ENCODE assay signal across 26 mouse cellular contexts in genomic region chr15:3905548-3905947, GRCm38 (mm10).
A peak's percentile ranks its signal among the peaks of the same experiment; 100 is the strongest.
DNase-seq lines count a peak whose midpoint lies in the region; ATAC-seq and TF ChIP-seq lines count a peak whose summit lies in the region.
"Had no signal": no experiment of that assay in that cellular context is flagged by ENCODE, and none has a peak within 500 bp of the region (broad histone marks: within the 10 kb centered on the region; RNA-seq: fewer than 3 reads in every experiment).

No protein-coding gene starts in this region.

- no peak overlapping the region for H3ac ChIP-seq in C2C12 (ENCODE audit: control insufficient read depth, insufficient read length, low read depth)

- H3K27me3 ChIP-seq in heart, embryonic 11.5 days (ENCODE audit: control insufficient read depth, insufficient read depth, low read length), result no peaks in the 10 kb centered on the region
- H3K27me3 ChIP-seq in heart, embryonic 16.5 days (ENCODE audit: control insufficient read depth, insufficient read depth, low read length), result no peaks in the 10 kb centered on the region
- no peaks in the 10 kb centered on the region for H3K27me3 ChIP-seq in heart, adult 2 months (ENCODE audit: control insufficient read depth, insufficient read depth, low read length)
- no peaks in the 10 kb centered on the region for H3K27me3 ChIP-seq in C2C12 (ENCODE audit: control insufficient read depth, insufficient read depth, insufficient read length)
- H3K27me3 ChIP-seq: embryonic facial prominence, embryonic 15.5 days; limb, embryonic 13.5 days; midbrain, embryonic 13.5 days had no signal

- peaks cover 2% of the 10 kb centered on the region; the same call in 1 of the 2 replicates for H3K4me1 ChIP-seq in heart, embryonic 11.5 days (ENCODE audit: control insufficient read depth, insufficient read depth, low read length)
- peaks cover 14% of the 10 kb centered on the region for H3K4me1 ChIP-seq in heart, embryonic 16.5 days (ENCODE audit: control insufficient read depth, insufficient read depth, low read length)
- no peaks in the 10 kb centered on the region for H3K4me1 ChIP-seq in heart, adult 2 months (ENCODE audit: control insufficient read depth, insufficient read depth, low read length)
- H3K4me1 ChIP-seq: embryonic facial prominence, embryonic 10.5 days; embryonic facial prominence, embryonic 15.5 days; hindbrain, embryonic 10.5 days; limb, embryonic 13.5 days; midbrain, embryonic 13.5 days had no signal

- no peaks in the 10 kb centered on the region for H3K36me3 ChIP-seq in heart, embryonic 11.5 days (ENCODE audit: control insufficient read depth, insufficient read depth, low read length)
- H3K36me3 ChIP-seq in heart, embryonic 16.5 days (ENCODE audit: control insufficient read depth, insufficient read depth), result no peaks in the 10 kb centered on the region
- no peaks in the 10 kb centered on the region; the same call in 1 of the 2 replicates for H3K36me3 ChIP-seq in heart, adult 2 months (ENCODE audit: control insufficient read depth, insufficient read depth, low read length)
- no peaks in the 10 kb centered on the region for H3K36me3 ChIP-seq in C2C12 (ENCODE audit: control insufficient read depth, insufficient read depth)
- H3K36me3 ChIP-seq: embryonic facial prominence, embryonic 10.5 days; embryonic facial prominence, embryonic 15.5 days; hindbrain, embryonic 10.5 days; limb, embryonic 13.5 days; midbrain, embryonic 13.5 days had no signal

- H3K79me3 ChIP-seq in C2C12 (ENCODE audit: low read depth), result no peaks in the 10 kb centered on the region

- intact Hi-C loops in heart, adult 2 months (cut with DNase I), result loop anchor here (5.0 to 10.0 kb wide), 3 partner anchors 463 to 701 kb away; no protein-coding TSS in a partner anchor

- H3K4me3 ChIP-seq in heart, embryonic 11.5 days (ENCODE audit: low read depth, low read length), result no peak overlapping the region
- no peak overlapping the region for H3K4me3 ChIP-seq in heart, embryonic 16.5 days (ENCODE audit: low read length)
- no peak overlapping the region for H3K4me3 ChIP-seq in heart, adult 2 months
- H3K4me3 ChIP-seq in C2C12 (ENCODE audit: insufficient read depth, poor library complexity, severe bottlenecking), result no peak overlapping the region
- H3K4me3 ChIP-seq: embryonic facial prominence, embryonic 10.5 days; embryonic facial prominence, embryonic 15.5 days; hindbrain, embryonic 10.5 days; limb, embryonic 13.5 days; midbrain, embryonic 13.5 days had no signal

- no peak for TF ChIP-seq EP300 in heart, adult 2 months (IDR thresholded peaks at IDR 0.05; ENCODE audit: insufficient read depth, low read depth, low read length)

- H3K9ac ChIP-seq in heart, embryonic 11.5 days (ENCODE audit: low read depth, low read length), result no peak overlapping the region
- no peak overlapping the region for H3K9ac ChIP-seq in heart, embryonic 16.5 days (ENCODE audit: low read length)
- no peak overlapping the region for H3K9ac ChIP-seq in heart, adult 2 months (ENCODE audit: low read depth, low read length)
- H3K9ac ChIP-seq: embryonic facial prominence, embryonic 15.5 days; limb, embryonic 13.5 days; midbrain, embryonic 13.5 days had no signal

- H3K79me2 ChIP-seq in heart, adult 2 months (replicated peaks; ENCODE audit: control insufficient read depth, insufficient read depth, low read length), result no peaks in the 10 kb centered on the region
- H3K79me2 ChIP-seq in C2C12 (ENCODE audit: control insufficient read depth, insufficient read depth), result no peaks in the 10 kb centered on the region

- TF ChIP-seq POLR2A in heart, adult 2 months (IDR thresholded peaks at IDR 0.05; ENCODE audit: insufficient read depth, low read depth, low read length), result no peak

- peak; percentile 67; the same call in 1 of the 2 replicates for ATAC-seq in heart, embryonic 11.5 days (replicated peaks; ENCODE audit: insufficient number of reproducible peaks, low FRiP score, low TSS enrichment)
- ATAC-seq in heart, embryonic 16.5 days (replicated peaks; ENCODE audit: extremely low read depth, insufficient read depth, low FRiP score), result peak; percentile 58
- ATAC-seq in megakaryocyte progenitor cell, adult 5-6 weeks (replicated peaks; ENCODE audit: poor library complexity), result no peak
- ATAC-seq: forebrain, embryonic 14.5 days; hindbrain, embryonic 16.5 days; midbrain, embryonic 13.5 days had no signal

- 10% methylated on average over 2 of the region's 2 CpGs for WGBS in heart, embryonic 11.5 days (ENCODE audit: insufficient replicate concordance)
- WGBS in heart, embryonic 16.5 days, result 14% methylated on average over 2 of the region's 2 CpGs
- 15% methylated on average over 2 of the region's 2 CpGs for WGBS in heart, adult 2 months

- peak overlapping the region; percentile 36 for H3K27ac ChIP-seq in heart, embryonic 11.5 days (ENCODE audit: low read depth, low read length)
- H3K27ac ChIP-seq in heart, embryonic 16.5 days (ENCODE audit: low read length), result peak overlapping the region; percentile 12; the same call in 1 of the 2 replicates
- H3K27ac ChIP-seq in heart, adult 2 months, result no peak overlapping the region
- H3K27ac ChIP-seq: embryonic facial prominence, embryonic 10.5 days; embryonic facial prominence, embryonic 15.5 days; hindbrain, embryonic 10.5 days; limb, embryonic 13.5 days; midbrain, embryonic 13.5 days had no signal

- no peaks in the 10 kb centered on the region; the same call in 1 of the 2 replicates for H3K9me3 ChIP-seq in heart, embryonic 11.5 days (replicated peaks; ENCODE audit: control insufficient read depth, low read length)
- no peaks in the 10 kb centered on the region for H3K9me3 ChIP-seq in heart, embryonic 16.5 days (replicated peaks; ENCODE audit: control insufficient read depth, low read length)
- H3K9me3 ChIP-seq: embryonic facial prominence, embryonic 10.5 days; embryonic facial prominence, embryonic 15.5 days; hindbrain, embryonic 10.5 days; limb, embryonic 13.5 days; midbrain, embryonic 13.5 days had no signal

- no peak for DNase-seq in heart, adult 11 months
- no peak for DNase-seq in heart, adult 2 months
- DNase-seq in fibroblast of lung, adult 2 months (ENCODE audit: low read depth), result peak; percentile 30
- DNase-seq in right cerebral cortex, adult 18-20 months, result no peak
- DNase-seq: adrenal gland, postnatal 10 days; cerebellum, adult 8-10 months; cerebellum, postnatal 25 days; gastrocnemius, postnatal 25 days; kidney, adult 18-20 months; kidney, postnatal 4 days; lung, postnatal 4 days; spleen, adult 18-20 months; thymus, adult 18-20 months; thymus, postnatal 36 days had no signal

- no peak for TF ChIP-seq CTCF in heart, adult 2 months (IDR thresholded peaks at IDR 0.05)
- TF ChIP-seq CTCF in C2C12 (IDR thresholded peaks at IDR 0.05; ENCODE audit: control insufficient read depth, insufficient read depth, insufficient read length), result no peak

- no peak overlapping the region for H3K4me2 ChIP-seq in heart, embryonic 11.5 days
- H3K4me2 ChIP-seq in heart, embryonic 16.5 days (ENCODE audit: low read depth, low read length), result no peak overlapping the region; the same call in 1 of the 2 replicates
- H3K4me2 ChIP-seq: embryonic facial prominence, embryonic 15.5 days; limb, embryonic 13.5 days; liver, embryonic 11.5 days; midbrain, embryonic 13.5 days had no signal

TF ChIP-seq in C2C12, 6 proteins besides CTCF, POLR2A, EP300 and RAD21:
- TF ChIP-seq CEBPB (IDR thresholded peaks at IDR 0.05; ENCODE audit: low read depth), result peak; percentile 14
- TF ChIP-seq FOSL1 (IDR thresholded peaks at IDR 0.05; ENCODE audit: insufficient read depth, low read length, poor library complexity, severe bottlenecking), result peak; percentile 88
- TF ChIP-seq MAX (IDR thresholded peaks at IDR 0.05), result no peak
- no peak for TF ChIP-seq MYOD1 (IDR thresholded peaks at IDR 0.05; ENCODE audit: control insufficient read depth, insufficient read length, low read depth)
- no peak for TF ChIP-seq USF1 (IDR thresholded peaks at IDR 0.05; ENCODE audit: low read depth)
- no peak for TF ChIP-seq MYOG (IDR thresholded peaks at IDR 0.05; ENCODE audit: control insufficient read depth, extremely low read depth, insufficient read length)
